22 mouse cellular contexts compared by ENCODE assay signal in the genomic region with DNA sequence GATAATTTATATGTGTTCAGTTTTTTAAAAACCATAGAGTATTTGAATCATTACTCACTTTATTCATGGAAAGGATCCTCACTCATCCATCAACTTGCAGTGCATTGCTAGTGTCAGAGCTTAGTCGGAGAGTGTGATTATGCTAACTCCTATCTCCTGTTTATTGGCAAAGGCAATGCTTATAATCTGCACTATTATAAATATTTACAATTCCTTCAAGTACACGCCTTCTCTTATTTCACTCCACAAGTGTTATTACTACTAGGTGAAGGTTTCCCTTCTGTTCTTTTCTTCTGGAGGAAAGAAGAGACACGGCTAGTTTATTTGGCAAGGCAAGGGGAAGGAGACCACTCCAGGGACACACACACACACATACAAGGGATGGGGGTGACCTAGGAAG.
"Had no signal": no experiment of that assay in that cellular context is flagged by ENCODE, and none has a peak within 500 bp of the region (broad histone marks: within the 10 kb centered on the region; RNA-seq: fewer than 3 reads in every experiment).

No protein-coding gene starts in this region.

- H3K36me3 ChIP-seq: heart, embryonic 13.5 days; heart, embryonic 15.5 days; hindbrain, embryonic 13.5 days; hindbrain, embryonic 15.5 days; kidney, embryonic 15.5 days; limb, embryonic 13.5 days; limb, embryonic 15.5 days had no signal

- H3K9me3 ChIP-seq: heart, embryonic 15.5 days; hindbrain, embryonic 13.5 days; hindbrain, embryonic 15.5 days; kidney, embryonic 15.5 days; limb, embryonic 13.5 days; limb, embryonic 15.5 days had no signal

- H3K4me2 ChIP-seq: heart, embryonic 11.5 days; heart, embryonic 13.5 days; heart, embryonic 15.5 days; hindbrain, embryonic 13.5 days; hindbrain, embryonic 15.5 days; kidney, embryonic 15.5 days; limb, embryonic 13.5 days; limb, embryonic 15.5 days had no signal

- H3K9ac ChIP-seq: heart, embryonic 13.5 days; heart, embryonic 15.5 days; hindbrain, embryonic 13.5 days; hindbrain, embryonic 15.5 days; kidney, embryonic 15.5 days; limb, embryonic 13.5 days; limb, embryonic 15.5 days had no signal

- H3K27me3 ChIP-seq: heart, embryonic 13.5 days; heart, embryonic 15.5 days; hindbrain, embryonic 13.5 days; hindbrain, embryonic 15.5 days; kidney, embryonic 15.5 days; limb, embryonic 13.5 days; limb, embryonic 15.5 days had no signal

- H3K27ac ChIP-seq: heart, embryonic 13.5 days; heart, embryonic 15.5 days; hindbrain, embryonic 13.5 days; hindbrain, embryonic 15.5 days; hindbrain, postnatal 0 days; kidney, embryonic 15.5 days; kidney, postnatal 0 days; limb, embryonic 13.5 days; limb, embryonic 15.5 days had no signal

- H3K4me1 ChIP-seq: heart, embryonic 13.5 days; heart, embryonic 15.5 days; hindbrain, embryonic 13.5 days; hindbrain, embryonic 15.5 days; kidney, embryonic 15.5 days; limb, embryonic 13.5 days; limb, embryonic 15.5 days had no signal

- H3K4me3 ChIP-seq: heart, adult 2 months; heart, embryonic 13.5 days; heart, embryonic 15.5 days; hindbrain, embryonic 13.5 days; hindbrain, embryonic 15.5 days; kidney, embryonic 15.5 days; limb, embryonic 13.5 days; limb, embryonic 15.5 days had no signal

- DNase-seq: gastrocnemius, postnatal 14 days; gastrocnemius, postnatal 36 days; heart, adult 2 months; heart, postnatal 14 days; heart, postnatal 36 days; kidney, adult 11 months; kidney, adult 2 months; kidney, adult 9 months; kidney, postnatal 14 days; layer of hippocampus, adult 9-11 months; layer of hippocampus, postnatal 36 days had no signal

- ATAC-seq: hindbrain, postnatal 0 days; intestine, embryonic 16.5 days had no signal
